Mouse (Mus musculus): ENCODE measurements around the gene Ntm.

- TF ChIP-seq CTCF (IDR thresholded peaks at IDR 0.05; ENCODE audit: control insufficient read depth, insufficient read depth, low read length), result no peak
- TF ChIP-seq POLR2A (IDR thresholded peaks at IDR 0.05; ENCODE audit: borderline replicate concordance, control insufficient read depth, low read depth, low read length), result no peak
Measured at GRCm38 (mm10) chr9:29864886-29865285, 98.1 kb downstream of the Ntm start.

Measured in bone marrow, adult 2 months (tissue).